Mouse (Mus musculus) embryonic facial prominence, embryonic 11.5 days (tissue): ENCODE results near the gene Stum. TPM values are rescaled to one million over a fixed set of nuclear protein-coding genes. Genes with fewer than 3 reads are reported as not detected.

Source experiments
- ATAC-seq: fragments of 200-750 bp; cut with Nextera tagmentation; replicated peaks from 2 replicates; pipeline ENCODE4 v1.8.0; 2017; ENCODE audit warnings: low read depth; ENCODE audit not compliant: insufficient number of reproducible peaks, low FRiP score, low TSS enrichment
- DNase-seq: peaks from one replicate; pipeline ENCODE4 v3.0.0-alpha.2; 2015; ENCODE audit warnings: low spot score
- H3K27ac ChIP-seq: fragments of 300-500 bp; sonication (generic); replicated peaks from 2 replicates; pipeline ENCODE4 v1.5.1; 2014; ENCODE audit warnings: mild to moderate bottlenecking, low read depth, low read length, control low read depth
- H3K27me3 ChIP-seq: fragments of 300-500 bp; sonication (generic); 2 replicates; pipeline ENCODE4 v1.6.1; 2014; ENCODE audit warnings: mild to moderate bottlenecking, low read length, moderate library complexity, mixed read lengths; ENCODE audit not compliant: control insufficient read depth, insufficient read depth
- H3K36me3 ChIP-seq: fragments of 300-500 bp; sonication (generic); replicated peaks from 2 replicates; pipeline ENCODE4 v1.6.1; 2014; ENCODE audit warnings: low read depth, mild to moderate bottlenecking, low read length, moderate library complexity, mixed read lengths; ENCODE audit not compliant: control insufficient read depth, insufficient read depth
- H3K4me1 ChIP-seq: fragments of 300-500 bp; sonication (generic); 2 replicates; pipeline ENCODE4 v1.6.1; 2014; ENCODE audit warnings: low read length, mixed read lengths; ENCODE audit not compliant: control insufficient read depth, insufficient read depth
- H3K4me2 ChIP-seq: fragments of 300-500 bp; sonication (generic); 2 replicates; pipeline ENCODE4 v1.6.1; 2014; ENCODE audit warnings: low read depth, mild to moderate bottlenecking, control low read depth, low read length, moderate library complexity
- H3K4me3 ChIP-seq: fragments of 300-500 bp; sonication (generic); 2 replicates; pipeline ENCODE4 v1.5.1; 2014; ENCODE audit warnings: low read depth, low read length, control low read depth
- H3K9ac ChIP-seq: fragments of 300-500 bp; sonication (generic); replicated peaks from 2 replicates; pipeline ENCODE4 v1.6.1; 2014; ENCODE audit warnings: mild to moderate bottlenecking, control low read depth, low read length
- H3K9me3 ChIP-seq: fragments of 300-500 bp; sonication (generic); replicated peaks from 2 replicates; pipeline ENCODE4 v1.6.1; 2016; ENCODE audit warnings: mild to moderate bottlenecking, low read length, inconsistent platforms, mixed read lengths; ENCODE audit not compliant: control insufficient read depth
- WGBS: fragments of 180-500 bp; shearing (Covaris S2); extraction: QIAGEN DNeasy Blood & Tissue Kit; methylation state at CpG from one replicate; pipeline ENCODE4 v1.1.7; 2014; 5-methylcytosine and 5-hydroxymethylcytosine counted together
- polyA plus RNA-seq: library from polyadenylated mRNA; unstranded; fragments of >200 nt; fragmentation: Nextera tagmentation; extraction: Ambion mirVana; gene quantifications from 2 replicates; pipeline ENCODE4 v1.2.1, GENCODE M21; 2014

The Stum gene
- polyA plus RNA-seq, 1 experiment from 2014 or later: 1.3 TPM

GRCm38 (mm10) chr1:180439496-180439895, 43.8 kb downstream of the Stum start:
- WGBS: 79% methylated on average over 4 of the region's 4 CpGs

DNA sequence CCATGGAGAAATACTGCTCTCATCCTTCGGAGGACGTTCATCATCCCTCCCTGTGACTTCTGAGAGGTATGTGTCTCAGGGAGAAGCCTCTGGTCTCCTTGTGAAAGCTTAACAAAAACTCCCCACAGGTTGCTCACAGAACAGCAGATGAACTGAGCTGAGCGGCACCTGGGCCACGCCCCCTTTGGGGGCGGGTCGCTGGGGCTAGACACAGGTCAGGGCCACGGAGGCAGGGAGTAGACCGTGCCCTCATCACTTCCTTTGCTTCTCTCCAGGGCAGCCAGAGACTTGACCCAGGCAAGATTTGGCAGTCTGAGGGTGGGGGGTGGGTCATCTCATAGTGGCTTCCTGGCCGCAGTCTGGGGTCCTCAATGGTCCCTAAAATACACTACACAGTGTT, 48.4 kb downstream of the Stum start:
- no peaks in the 10 kb centered on the region for H3K27me3 ChIP-seq
- DNase-seq (peak; percentile 45), ATAC-seq (no peak; the same call in 1 of the 2 replicates)
- H3K4me3 ChIP-seq: no peak overlapping the region
- H3K4me1 ChIP-seq: no peaks in the 10 kb centered on the region
- H3K4me2 ChIP-seq: no peak overlapping the region
- 11% methylated on average over 9 of the region's 9 CpGs for WGBS
- H3K9ac ChIP-seq: no peak overlapping the region
- no peak overlapping the region for H3K27ac ChIP-seq
- H3K36me3 ChIP-seq: no peaks in the 10 kb centered on the region
- H3K9me3 ChIP-seq: no peaks in the 10 kb centered on the region

More at GRCm38 (mm10) chr1:180439496-180439895, 43.8 kb downstream of the Stum start:
- Histone ChIP-seq H3K9me3 (no peaks in the 10 kb centered on the region), H3K4me3 (no peak overlapping the region), H3K4me1 (no peaks in the 10 kb centered on the region), H3K27me3 (no peaks in the 10 kb centered on the region), H3K36me3 (no peaks in the 10 kb centered on the region), H3K9ac (no peak overlapping the region), H3K27ac (no peak overlapping the region), H3K4me2 (no peak overlapping the region)
- DNase-seq (no peak), ATAC-seq (no peak)

DNA sequence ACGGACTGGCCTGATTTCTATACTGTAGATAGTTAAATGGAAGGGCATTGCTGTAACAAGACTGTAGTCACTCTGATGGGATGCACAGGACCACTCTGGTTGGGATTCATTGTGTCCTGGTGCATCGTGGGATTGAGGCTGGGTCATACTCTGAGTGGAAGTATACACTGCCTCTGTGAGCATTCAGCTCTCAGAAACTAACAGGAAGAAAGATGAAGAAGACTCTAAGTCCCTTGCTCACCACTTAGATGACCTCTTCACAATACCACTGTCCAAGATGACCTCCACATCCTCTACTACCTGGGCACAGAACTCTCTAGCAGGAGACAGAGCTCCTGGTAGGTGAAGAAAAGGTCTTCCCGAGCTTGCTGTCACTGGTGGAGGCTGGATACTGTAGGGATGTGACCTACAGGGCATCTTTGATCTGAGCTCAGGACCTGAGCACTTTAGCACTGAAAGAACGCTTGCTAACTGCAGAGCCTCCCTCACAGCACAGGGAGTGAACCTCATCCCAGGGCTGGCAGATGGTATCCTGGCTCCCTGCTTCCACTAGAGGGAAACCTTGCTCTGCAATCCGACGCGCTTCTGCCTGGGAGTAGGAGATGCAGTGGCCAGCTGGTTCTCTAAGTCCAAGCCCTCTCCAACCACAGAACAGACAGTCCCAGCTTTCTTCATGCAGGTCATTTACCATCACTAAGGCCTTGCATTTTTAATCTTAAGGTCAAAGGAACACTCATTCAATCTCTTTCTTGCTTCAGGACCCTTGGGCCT, 49.3 kb downstream of the Stum start:
- Histone ChIP-seq H3K27me3 (no peaks in the 10 kb centered on the region), H3K9ac (no peak overlapping the region), H3K4me1 (no peaks in the 10 kb centered on the region), H3K4me3 (no peak overlapping the region), H3K4me2 (no peak overlapping the region), H3K9me3 (no peaks in the 10 kb centered on the region), H3K27ac (no peak overlapping the region), H3K36me3 (no peaks in the 10 kb centered on the region)
- WGBS: 19% methylated on average over 7 of the region's 7 CpGs
- DNase-seq (peak; percentile 90), ATAC-seq (peak; percentile 74)

- Histone ChIP-seq H3K9ac (peak overlapping the region; percentile 56), H3K4me3 (peak overlapping the region; percentile 20), H3K36me3 (no peaks in the 10 kb centered on the region), H3K27ac (0 out of 2 replicates have a peak overlapping the region, but pooled peaks have one; percentile 10), H3K4me2 (peak overlapping the region; percentile 36), H3K4me1 (no peaks in the 10 kb centered on the region), H3K9me3 (no peaks in the 10 kb centered on the region), H3K27me3 (no peaks in the 10 kb centered on the region)
- peak; percentile 75 for DNase-seq
- WGBS: 0% methylated on average over 16 of the region's 16 CpGs
- ATAC-seq: peak; percentile 64
Measured at GRCm38 (mm10) chr1:180433098-180433538, 50.2 kb downstream of the Stum start.

- H3K4me3 ChIP-seq: no peak overlapping the region
- H3K4me1 ChIP-seq: no peaks in the 10 kb centered on the region
- WGBS: 70% methylated on average over 12 of the region's 12 CpGs
- H3K9me3 ChIP-seq: no peaks in the 10 kb centered on the region
- H3K9ac ChIP-seq: no peak overlapping the region
- ATAC-seq (no peak), DNase-seq (no peak)
- H3K4me2 ChIP-seq: no peak overlapping the region
- no peak overlapping the region for H3K27ac ChIP-seq
- H3K36me3 ChIP-seq: no peaks in the 10 kb centered on the region
- no peaks in the 10 kb centered on the region for H3K27me3 ChIP-seq
Measured at GRCm38 (mm10) chr1:180431833-180432232, 51.5 kb downstream of the Stum start.

- Histone ChIP-seq H3K4me1 (no peaks in the 10 kb centered on the region), H3K27me3 (no peaks in the 10 kb centered on the region), H3K4me2 (no peak overlapping the region), H3K36me3 (no peaks in the 10 kb centered on the region), H3K4me3 (no peak overlapping the region), H3K9me3 (no peaks in the 10 kb centered on the region), H3K27ac (no peak overlapping the region), H3K9ac (no peak overlapping the region)
- no peak for DNase-seq
- WGBS: 69% methylated on average over 5 of the region's 5 CpGs
- no peak for ATAC-seq
Measured at GRCm38 (mm10) chr1:180429819-180430218, 53.5 kb downstream of the Stum start.

GRCm38 (mm10) chr1:180428871-180429270, 54.4 kb downstream of the Stum start:
- no peak overlapping the region for H3K4me3 ChIP-seq
- 83% methylated on average over 8 of the region's 8 CpGs for WGBS
- H3K27me3 ChIP-seq: no peaks in the 10 kb centered on the region
- H3K9me3 ChIP-seq: no peaks in the 10 kb centered on the region
- DNase-seq: no peak
- ATAC-seq: no peak
- no peak overlapping the region for H3K4me2 ChIP-seq
- no peak overlapping the region for H3K9ac ChIP-seq
- H3K27ac ChIP-seq: no peak overlapping the region
- H3K36me3 ChIP-seq: no peaks in the 10 kb centered on the region
- no peaks in the 10 kb centered on the region for H3K4me1 ChIP-seq

DNA sequence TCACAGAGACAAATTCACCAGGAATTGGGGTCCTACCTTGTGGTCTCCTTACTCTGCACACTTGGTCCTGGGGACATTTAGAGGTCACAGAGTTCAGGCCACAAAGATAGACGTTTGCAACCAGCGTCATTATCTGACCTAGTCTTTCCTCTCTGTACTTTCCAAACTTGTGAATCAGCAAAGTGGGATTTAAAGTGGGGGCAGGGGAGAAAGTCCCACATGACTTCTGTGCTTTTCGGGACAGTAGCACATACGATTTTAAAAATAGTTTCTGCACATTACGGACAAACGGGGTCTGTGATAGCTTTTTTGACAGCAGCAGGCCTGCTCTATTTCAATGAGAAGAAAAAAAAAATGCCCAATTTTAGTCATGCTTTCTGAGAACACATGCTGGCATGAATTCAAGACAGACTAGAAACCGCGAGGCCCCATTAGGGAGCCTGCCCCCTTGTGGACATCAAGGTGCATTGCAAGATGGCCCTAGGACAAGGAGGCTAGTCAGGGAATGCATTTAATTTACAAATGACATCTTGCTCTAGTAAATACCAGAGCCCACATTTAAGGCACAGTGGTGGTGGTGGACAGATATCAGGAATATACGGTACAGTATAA, 55.1 kb downstream of the Stum start:
- no peak overlapping the region for H3K9ac ChIP-seq
- DNase-seq: peak; percentile 84
- H3K9me3 ChIP-seq: no peaks in the 10 kb centered on the region
- H3K27ac ChIP-seq: no peak overlapping the region
- no peak overlapping the region for H3K4me2 ChIP-seq
- no peak overlapping the region for H3K4me3 ChIP-seq
- H3K4me1 ChIP-seq: no peaks in the 10 kb centered on the region
- ATAC-seq: no peak
- WGBS: 34% methylated on average over 9 of the region's 9 CpGs
- no peaks in the 10 kb centered on the region for H3K27me3 ChIP-seq
- H3K36me3 ChIP-seq: no peaks in the 10 kb centered on the region
